Mouse (Mus musculus): ENCODE measurements around the gene BC024978. TPM values are rescaled to one million over a fixed set of nuclear protein-coding genes. Genes with fewer than 3 reads are reported as not detected.

The BC024978 gene
- polyA plus RNA-seq, 1 experiment, result 3.2 TPM

- Histone ChIP-seq H3ac (ENCODE audit: control insufficient read depth, insufficient read length, low read depth) (no peak overlapping the region), H3K79me3 (ENCODE audit: low read depth) (peaks cover 33% of the 10 kb centered on the region), H3K36me3 (ENCODE audit: control insufficient read depth, insufficient read depth) (peaks cover 23% of the 10 kb centered on the region), H3K27me3 (ENCODE audit: control insufficient read depth, insufficient read depth, insufficient read length) (no peaks in the 10 kb centered on the region), H3K79me2 (ENCODE audit: control insufficient read depth, insufficient read depth) (peaks cover 38% of the 10 kb centered on the region), H3K4me3 (ENCODE audit: insufficient read depth, poor library complexity, severe bottlenecking) (no peak overlapping the region)
- TF ChIP-seq MYOD1 (IDR thresholded peaks at IDR 0.05; ENCODE audit: control insufficient read depth, insufficient read length, low read depth), result no peak
These were observed 1.6 kb downstream of the BC024978 start for GRCm38 (mm10) chr7:27197136-27197535.

GRCm38 (mm10) chr7:27197634-27198033 is 2.1 kb downstream of the BC024978 start:
- H3K36me3 ChIP-seq (ENCODE audit: control insufficient read depth, insufficient read depth), result peaks cover 18% of the 10 kb centered on the region
- H3K79me3 ChIP-seq (ENCODE audit: low read depth), result peaks cover 28% of the 10 kb centered on the region
- no peaks in the 10 kb centered on the region for H3K27me3 ChIP-seq (ENCODE audit: control insufficient read depth, insufficient read depth, insufficient read length)
- TF ChIP-seq MYOG (IDR thresholded peaks at IDR 0.05; ENCODE audit: control insufficient read depth, extremely low read depth, insufficient read length) (no peak), FOSL1 (IDR thresholded peaks at IDR 0.05; ENCODE audit: insufficient read depth, low read length, poor library complexity, severe bottlenecking) (no peak), CTCF (IDR thresholded peaks at IDR 0.05; ENCODE audit: control insufficient read depth, insufficient read depth, insufficient read length) (no peak), CEBPB (IDR thresholded peaks at IDR 0.05; ENCODE audit: low read depth) (no peak), USF1 (IDR thresholded peaks at IDR 0.05; ENCODE audit: low read depth) (no peak), MYOD1 (IDR thresholded peaks at IDR 0.05; ENCODE audit: control insufficient read depth, insufficient read length, low read depth) (no peak), MAX (IDR thresholded peaks at IDR 0.05) (no peak)
- peaks cover 33% of the 10 kb centered on the region for H3K79me2 ChIP-seq (ENCODE audit: control insufficient read depth, insufficient read depth)
- no peak overlapping the region for H3K4me3 ChIP-seq (ENCODE audit: insufficient read depth, poor library complexity, severe bottlenecking)
- no peak overlapping the region for H3ac ChIP-seq (ENCODE audit: control insufficient read depth, insufficient read length, low read depth)

- Histone ChIP-seq H3K79me3 (ENCODE audit: low read depth) (peaks cover 22% of the 10 kb centered on the region), H3K79me2 (ENCODE audit: control insufficient read depth, insufficient read depth) (peaks cover 26% of the 10 kb centered on the region), H3K4me3 (ENCODE audit: insufficient read depth, poor library complexity, severe bottlenecking) (no peak overlapping the region), H3K36me3 (ENCODE audit: control insufficient read depth, insufficient read depth) (peaks cover 18% of the 10 kb centered on the region), H3ac (ENCODE audit: control insufficient read depth, insufficient read length, low read depth) (no peak overlapping the region), H3K27me3 (ENCODE audit: control insufficient read depth, insufficient read depth, insufficient read length) (no peaks in the 10 kb centered on the region)
- TF ChIP-seq USF1 (IDR thresholded peaks at IDR 0.05; ENCODE audit: low read depth), result no peak
- no peak for TF ChIP-seq FOSL1 (IDR thresholded peaks at IDR 0.05; ENCODE audit: insufficient read depth, low read length, poor library complexity, severe bottlenecking)
- TF ChIP-seq MYOG (IDR thresholded peaks at IDR 0.05; ENCODE audit: control insufficient read depth, extremely low read depth, insufficient read length), result no peak
- no peak for TF ChIP-seq MAX (IDR thresholded peaks at IDR 0.05)
- TF ChIP-seq MYOD1 (IDR thresholded peaks at IDR 0.05; ENCODE audit: control insufficient read depth, insufficient read length, low read depth), result no peak
- TF ChIP-seq CEBPB (IDR thresholded peaks at IDR 0.05; ENCODE audit: low read depth), result no peak
- TF ChIP-seq CTCF (IDR thresholded peaks at IDR 0.05; ENCODE audit: control insufficient read depth, insufficient read depth, insufficient read length), result no peak
These were observed 2.8 kb downstream of the BC024978 start for GRCm38 (mm10) chr7:27198355-27198754.

GRCm38 (mm10) chr7:27198779-27199178 is 3.2 kb downstream of the BC024978 start:
- Histone ChIP-seq H3K36me3 (ENCODE audit: control insufficient read depth, insufficient read depth) (peaks cover 15% of the 10 kb centered on the region), H3K27me3 (ENCODE audit: control insufficient read depth, insufficient read depth, insufficient read length) (no peaks in the 10 kb centered on the region)

GRCm38 (mm10) chr7:27203730-27204449 is 8.3 kb downstream of the BC024978 start:
- Histone ChIP-seq H3K27me3 (ENCODE audit: control insufficient read depth, insufficient read depth, insufficient read length) (no peaks in the 10 kb centered on the region), H3K36me3 (ENCODE audit: control insufficient read depth, insufficient read depth) (peaks cover 6% of the 10 kb centered on the region), H3ac (ENCODE audit: control insufficient read depth, insufficient read length, low read depth) (no peak overlapping the region), H3K79me3 (ENCODE audit: low read depth) (no peaks in the 10 kb centered on the region), H3K79me2 (ENCODE audit: control insufficient read depth, insufficient read depth) (no peaks in the 10 kb centered on the region), H3K4me3 (ENCODE audit: insufficient read depth, poor library complexity, severe bottlenecking) (no peak overlapping the region)
- TF ChIP-seq MYOG (IDR thresholded peaks at IDR 0.05; ENCODE audit: control insufficient read depth, extremely low read depth, insufficient read length) (no peak), USF1 (IDR thresholded peaks at IDR 0.05; ENCODE audit: low read depth) (no peak), CTCF (IDR thresholded peaks at IDR 0.05; ENCODE audit: control insufficient read depth, insufficient read depth, insufficient read length) (no peak), FOSL1 (IDR thresholded peaks at IDR 0.05; ENCODE audit: insufficient read depth, low read length, poor library complexity, severe bottlenecking) (no peak), MAX (IDR thresholded peaks at IDR 0.05) (no peak), MYOD1 (IDR thresholded peaks at IDR 0.05; ENCODE audit: control insufficient read depth, insufficient read length, low read depth) (no peak), CEBPB (IDR thresholded peaks at IDR 0.05; ENCODE audit: low read depth) (no peak)

More at GRCm38 (mm10) chr7:27198779-27199178, 3.2 kb downstream of the BC024978 start:
- Histone ChIP-seq H3K79me3 (ENCODE audit: low read depth) (peaks cover 17% of the 10 kb centered on the region), H3K4me3 (ENCODE audit: insufficient read depth, poor library complexity, severe bottlenecking) (no peak overlapping the region), H3ac (ENCODE audit: control insufficient read depth, insufficient read length, low read depth) (no peak overlapping the region), H3K79me2 (ENCODE audit: control insufficient read depth, insufficient read depth) (peaks cover 21% of the 10 kb centered on the region)
- TF ChIP-seq CEBPB (IDR thresholded peaks at IDR 0.05; ENCODE audit: low read depth) (no peak), MYOD1 (IDR thresholded peaks at IDR 0.05; ENCODE audit: control insufficient read depth, insufficient read length, low read depth) (no peak), FOSL1 (IDR thresholded peaks at IDR 0.05; ENCODE audit: insufficient read depth, low read length, poor library complexity, severe bottlenecking) (no peak), MAX (IDR thresholded peaks at IDR 0.05) (no peak), CTCF (IDR thresholded peaks at IDR 0.05; ENCODE audit: control insufficient read depth, insufficient read depth, insufficient read length) (no peak), USF1 (IDR thresholded peaks at IDR 0.05; ENCODE audit: low read depth) (no peak), MYOG (IDR thresholded peaks at IDR 0.05; ENCODE audit: control insufficient read depth, extremely low read depth, insufficient read length) (no peak)

- Histone ChIP-seq H3K79me3 (ENCODE audit: low read depth) (no peaks in the 10 kb centered on the region), H3K27me3 (ENCODE audit: control insufficient read depth, insufficient read depth, insufficient read length) (no peaks in the 10 kb centered on the region), H3K4me3 (ENCODE audit: insufficient read depth, poor library complexity, severe bottlenecking) (no peak overlapping the region), H3K36me3 (ENCODE audit: control insufficient read depth, insufficient read depth) (peaks cover 17% of the 10 kb centered on the region), H3ac (ENCODE audit: control insufficient read depth, insufficient read length, low read depth) (no peak overlapping the region), H3K79me2 (ENCODE audit: control insufficient read depth, insufficient read depth) (no peaks in the 10 kb centered on the region)
- no peak for TF ChIP-seq CTCF (IDR thresholded peaks at IDR 0.05; ENCODE audit: control insufficient read depth, insufficient read depth, insufficient read length)
- TF ChIP-seq CEBPB (IDR thresholded peaks at IDR 0.05; ENCODE audit: low read depth), result no peak
- TF ChIP-seq FOSL1 (IDR thresholded peaks at IDR 0.05; ENCODE audit: insufficient read depth, low read length, poor library complexity, severe bottlenecking), result no peak
- TF ChIP-seq MYOD1 (IDR thresholded peaks at IDR 0.05; ENCODE audit: control insufficient read depth, insufficient read length, low read depth), result no peak
- no peak for TF ChIP-seq MAX (IDR thresholded peaks at IDR 0.05)
- no peak for TF ChIP-seq USF1 (IDR thresholded peaks at IDR 0.05; ENCODE audit: low read depth)
These were observed 17.0 kb downstream of the BC024978 start for GRCm38 (mm10) chr7:27212626-27213025.
